Mouse (Mus musculus) stomach, postnatal 0 days (tissue): ENCODE measurements at regions not wholly inside any gene's neighbourhood (a gene's known extent, or its start where the extent isn't known, plus 50 kb on each side); places are given as distances from the start of the nearest gene placed in this dataset.

Source experiments
- CTCF ChIP-seq: IDR thresholded peaks from 2 replicates; pipeline ENCODE4 v1.5.1; 2016; ENCODE audit warnings: antibody characterized with exemption, low read depth, mild to moderate bottlenecking, moderate library complexity
- EP300 ChIP-seq: optimal IDR thresholded peaks from 2 replicates; pipeline ENCODE3; 2016; ENCODE audit warnings: antibody characterized with exemption

DNA sequence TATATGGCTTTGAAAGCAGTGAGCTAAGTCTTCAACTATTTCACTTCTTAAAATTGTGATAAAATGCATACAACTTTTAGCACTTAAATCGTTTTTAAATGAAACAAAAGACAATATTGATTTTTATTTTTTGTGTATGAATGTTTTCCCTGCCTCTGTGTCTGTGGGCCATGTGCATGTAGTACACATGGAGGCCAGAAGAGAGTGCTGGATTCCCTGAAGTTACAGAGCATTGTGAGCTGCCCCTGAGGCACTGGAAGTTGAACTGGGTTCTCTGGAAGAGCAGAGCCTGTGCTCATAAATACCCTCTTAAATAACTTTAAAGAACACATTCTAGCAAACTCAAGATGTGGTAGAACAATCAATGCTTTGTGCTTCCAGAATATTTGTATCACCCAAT is 61.8 kb upstream of the Gm6812 start:
- TF ChIP-seq CTCF (peak; percentile 38), EP300 (no peak)
